Mouse (Mus musculus): ENCODE data around the gene Polg2.

- TF ChIP-seq POLR2A (IDR thresholded peaks at IDR 0.05; ENCODE audit: insufficient read length, low read depth) = no peak
- TF ChIP-seq USF1 (IDR thresholded peaks at IDR 0.05; ENCODE audit: low read depth) = no peak
- no peak for TF ChIP-seq TCF12 (IDR thresholded peaks at IDR 0.05; ENCODE audit: insufficient read depth, poor library complexity, severe bottlenecking)
- TF ChIP-seq E2F4 (IDR thresholded peaks at IDR 0.05; ENCODE audit: insufficient read depth) = no peak
- TF ChIP-seq MYOG (IDR thresholded peaks at IDR 0.05; ENCODE audit: control insufficient read depth in 1 of 3, insufficient read depth in 1 of 3, insufficient read length in 2 of 3, low read depth in 2 of 3) = no peak
- no peak for TF ChIP-seq POLR2AphosphoS2 (IDR thresholded peaks at IDR 0.05; ENCODE audit: insufficient read length, low read depth)
- no peak for TF ChIP-seq MAX (IDR thresholded peaks at IDR 0.05; ENCODE audit: low read depth)
- no peak for TF ChIP-seq REST (IDR thresholded peaks at IDR 0.05; ENCODE audit: insufficient read depth, insufficient read length)
- no peak for TF ChIP-seq TCF3 (IDR thresholded peaks at IDR 0.05; ENCODE audit: insufficient read length, low read depth)
- TF ChIP-seq MYOD1 (IDR thresholded peaks at IDR 0.05; ENCODE audit: control insufficient read depth in 1 of 3, insufficient read length in 2 of 3, low read depth in 2 of 3) = no peak
- no peak for TF ChIP-seq SRF (IDR thresholded peaks at IDR 0.05; ENCODE audit: control insufficient read depth, insufficient read length, low read depth)
- no peak for TF ChIP-seq CEBPB (IDR thresholded peaks at IDR 0.05; ENCODE audit: insufficient read depth, poor library complexity, severe bottlenecking)
Observed at GRCm38 (mm10) chr11:106755583-106755982, 23.8 kb downstream of the Polg2 start.
